Mouse (Mus musculus): ENCODE results near the gene Slc25a15. TPM values are rescaled to one million over a fixed set of nuclear protein-coding genes. Genes with fewer than 3 reads are reported as not detected.

Gene Slc25a15
- polyA plus RNA-seq, 2 experiments: 9.2 to 17.2 TPM

- Histone ChIP-seq H3K9me3 (ENCODE audit: control insufficient read depth, low read length) (no peaks in the 10 kb centered on the region), H3K4me2 (replicated peaks; ENCODE audit: low read depth, low read length, severe bottlenecking) (no peak overlapping the region), H3K36me3 (ENCODE audit: control insufficient read depth, insufficient read depth, low read length) (peaks cover 18% of the 10 kb centered on the region; the same call in 1 of the 2 replicates), H3K27ac (replicated peaks; ENCODE audit: low read depth, low read length) (no peak overlapping the region), H3K9ac (ENCODE audit: low read depth, low read length, severe bottlenecking) (no peak overlapping the region), H3K27me3 (ENCODE audit: control insufficient read depth, insufficient read depth, low read length) (no peaks in the 10 kb centered on the region), H3K4me1 (ENCODE audit: control insufficient read depth, insufficient read depth, low read length) (peaks cover 6% of the 10 kb centered on the region; the same call in 1 of the 2 replicates), H3K4me3 (replicated peaks; ENCODE audit: low read length) (no peak overlapping the region)
- ATAC-seq (ENCODE audit: low FRiP score, low read depth) (no peak), DNase-seq (ENCODE audit: low spot score) (no peak)
- TF ChIP-seq POLR2A (IDR thresholded peaks at IDR 0.05; ENCODE audit: borderline replicate concordance, extremely low read depth, insufficient read depth, insufficient read length): no peak
- WGBS: 82% methylated on average over 4 of the region's 4 CpGs
Measured at GRCm38 (mm10) chr8:22394471-22394870, 3.9 kb downstream of the Slc25a15 start.

DNA sequence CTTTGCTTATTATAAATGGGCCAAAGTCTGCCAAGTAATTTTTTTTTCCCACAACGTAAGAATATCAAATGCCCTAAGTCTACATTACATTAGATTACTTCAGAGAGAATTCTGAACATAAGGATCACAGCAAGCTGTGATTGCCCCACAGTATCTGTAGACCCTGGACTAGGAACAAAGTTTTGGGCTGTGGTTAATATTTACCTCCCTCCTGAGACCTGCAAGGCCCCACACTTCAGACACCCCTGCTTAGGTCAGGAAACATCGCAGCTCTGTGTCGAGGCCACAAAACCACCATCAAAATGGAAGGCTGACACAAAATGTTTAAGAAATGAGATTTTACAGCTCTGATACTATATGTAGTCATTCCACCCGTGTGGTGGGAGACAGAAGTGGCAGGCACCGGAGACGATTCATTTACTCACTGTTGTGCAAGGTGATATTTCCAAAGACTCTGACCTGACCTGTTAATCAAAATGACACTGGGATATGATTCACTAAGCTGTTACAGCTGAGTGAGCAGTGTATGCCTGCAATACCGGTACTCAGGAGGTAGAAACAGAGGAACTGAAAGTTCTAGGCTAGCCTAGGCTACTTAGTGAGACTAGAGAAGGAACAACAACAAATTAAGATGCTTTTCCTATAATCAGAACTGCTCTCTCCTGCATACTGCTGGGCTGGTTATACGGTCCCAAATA, 7.5 kb downstream of the Slc25a15 start:
- TF ChIP-seq POLR2A (IDR thresholded peaks at IDR 0.05; ENCODE audit: borderline replicate concordance, extremely low read depth, insufficient read depth, insufficient read length): no peak
- Histone ChIP-seq H3K4me1 (ENCODE audit: control insufficient read depth, insufficient read depth, low read length) (no peaks in the 10 kb centered on the region), H3K9ac (ENCODE audit: low read depth, low read length, severe bottlenecking) (no peak overlapping the region), H3K4me2 (replicated peaks; ENCODE audit: low read depth, low read length, severe bottlenecking) (no peak overlapping the region), H3K9me3 (ENCODE audit: control insufficient read depth, low read length) (no peaks in the 10 kb centered on the region), H3K27ac (replicated peaks; ENCODE audit: low read depth, low read length) (no peak overlapping the region), H3K27me3 (ENCODE audit: control insufficient read depth, insufficient read depth, low read length) (no peaks in the 10 kb centered on the region), H3K4me3 (replicated peaks; ENCODE audit: low read length) (no peak overlapping the region), H3K36me3 (ENCODE audit: control insufficient read depth, insufficient read depth, low read length) (peaks cover 40% of the 10 kb centered on the region; the same call in 1 of the 2 replicates)
- DNase-seq (ENCODE audit: low spot score): no peak
- WGBS: 89% methylated on average over 8 of the region's 8 CpGs
- ATAC-seq (ENCODE audit: low FRiP score, low read depth): no peak

DNA sequence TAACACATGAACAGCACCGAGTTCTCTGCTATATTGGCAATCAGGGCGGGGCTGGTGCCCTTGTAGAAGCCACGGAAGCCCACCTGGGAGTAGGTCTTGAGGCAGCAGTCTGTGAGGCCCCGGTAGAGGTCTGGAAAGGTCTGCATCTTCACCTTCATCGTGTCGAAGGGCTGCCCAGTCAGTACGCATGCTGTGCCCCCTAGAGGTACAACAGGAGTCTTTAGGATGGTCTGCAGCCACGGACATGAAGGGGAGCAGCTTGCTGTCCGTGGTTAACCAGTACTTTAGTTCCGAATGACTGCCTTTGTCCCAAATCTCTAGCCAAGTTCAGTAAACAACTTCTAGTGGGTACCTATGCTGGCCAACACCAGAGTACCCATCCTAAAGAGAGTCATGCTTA, 8.5 kb downstream of the Slc25a15 start:
- peaks cover 43% of the 10 kb centered on the region; the same call in 1 of the 2 replicates for H3K36me3 ChIP-seq (ENCODE audit: control insufficient read depth, insufficient read depth, low read length)

DNA sequence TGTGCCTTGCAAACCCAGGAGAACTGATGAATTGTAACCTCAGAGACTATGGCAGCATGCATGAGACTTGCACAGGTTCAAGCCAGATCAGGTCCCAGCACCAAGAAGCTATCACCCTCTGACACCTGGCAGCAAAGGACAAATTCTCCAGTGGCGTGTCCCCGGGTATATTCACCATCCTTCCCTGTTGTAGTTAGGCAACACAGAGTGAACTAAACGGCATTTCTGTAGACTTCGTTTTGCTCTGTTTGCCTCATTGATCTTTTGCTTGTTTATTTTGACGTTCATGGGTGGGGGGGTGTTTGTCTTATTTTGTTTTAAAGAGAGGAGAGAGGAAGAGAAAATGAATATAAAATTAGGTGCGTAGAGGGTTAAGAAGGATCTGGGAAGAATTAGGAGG, 13.2 kb downstream of the Slc25a15 start:
- no peak for TF ChIP-seq POLR2A (IDR thresholded peaks at IDR 0.05; ENCODE audit: borderline replicate concordance, extremely low read depth, insufficient read depth, insufficient read length)
- no peak overlapping the region for H3K4me2 ChIP-seq (replicated peaks; ENCODE audit: low read depth, low read length, severe bottlenecking)
- H3K4me1 ChIP-seq (ENCODE audit: control insufficient read depth, insufficient read depth, low read length): no peaks in the 10 kb centered on the region
- no peak for DNase-seq (ENCODE audit: low spot score)
- no peak overlapping the region for H3K4me3 ChIP-seq (replicated peaks; ENCODE audit: low read length)
- no peaks in the 10 kb centered on the region for H3K9me3 ChIP-seq (ENCODE audit: control insufficient read depth, low read length)
- H3K27ac ChIP-seq (replicated peaks; ENCODE audit: low read depth, low read length): no peak overlapping the region
- no peak overlapping the region for H3K9ac ChIP-seq (ENCODE audit: low read depth, low read length, severe bottlenecking)
- no peaks in the 10 kb centered on the region for H3K27me3 ChIP-seq (ENCODE audit: control insufficient read depth, insufficient read depth, low read length)
- WGBS: 89% methylated on average over 6 of the region's 6 CpGs
- no peak for ATAC-seq (ENCODE audit: low FRiP score, low read depth)
- H3K36me3 ChIP-seq (ENCODE audit: control insufficient read depth, insufficient read depth, low read length): peaks cover 66% of the 10 kb centered on the region

More for the DNA sequence above, 8.5 kb downstream of the Slc25a15 start:
- Histone ChIP-seq H3K27ac (replicated peaks; ENCODE audit: low read depth, low read length) (no peak overlapping the region), H3K9me3 (ENCODE audit: control insufficient read depth, low read length) (no peaks in the 10 kb centered on the region), H3K9ac (ENCODE audit: low read depth, low read length, severe bottlenecking) (no peak overlapping the region), H3K4me3 (replicated peaks; ENCODE audit: low read length) (no peak overlapping the region), H3K4me2 (replicated peaks; ENCODE audit: low read depth, low read length, severe bottlenecking) (no peak overlapping the region), H3K27me3 (ENCODE audit: control insufficient read depth, insufficient read depth, low read length) (no peaks in the 10 kb centered on the region), H3K4me1 (ENCODE audit: control insufficient read depth, insufficient read depth, low read length) (no peaks in the 10 kb centered on the region)
- no peak for ATAC-seq (ENCODE audit: low FRiP score, low read depth)
- WGBS: 85% methylated on average over 10 of the region's 10 CpGs
- no peak for DNase-seq (ENCODE audit: low spot score)
- TF ChIP-seq POLR2A (IDR thresholded peaks at IDR 0.05; ENCODE audit: borderline replicate concordance, extremely low read depth, insufficient read depth, insufficient read length): no peak

- ATAC-seq (ENCODE audit: low FRiP score, low read depth): no peak
Measured at GRCm38 (mm10) chr8:22382824-22383595, 15.4 kb downstream of the Slc25a15 start.

More at GRCm38 (mm10) chr8:22382824-22383595, 15.4 kb downstream of the Slc25a15 start:
- H3K27me3 ChIP-seq (ENCODE audit: control insufficient read depth, insufficient read depth, low read length): no peaks in the 10 kb centered on the region
- 86% methylated on average over 19 of the region's 19 CpGs for WGBS
- H3K4me1 ChIP-seq (ENCODE audit: control insufficient read depth, insufficient read depth, low read length): no peaks in the 10 kb centered on the region
- H3K36me3 ChIP-seq (ENCODE audit: control insufficient read depth, insufficient read depth, low read length): peaks cover 52% of the 10 kb centered on the region
- no peak overlapping the region for H3K27ac ChIP-seq (replicated peaks; ENCODE audit: low read depth, low read length)
- DNase-seq (ENCODE audit: low spot score): no peak
- H3K4me2 ChIP-seq (replicated peaks; ENCODE audit: low read depth, low read length, severe bottlenecking): no peak overlapping the region
- H3K9ac ChIP-seq (ENCODE audit: low read depth, low read length, severe bottlenecking): no peak overlapping the region
- H3K9me3 ChIP-seq (ENCODE audit: control insufficient read depth, low read length): no peaks in the 10 kb centered on the region
- H3K4me3 ChIP-seq (replicated peaks; ENCODE audit: low read length): no peak overlapping the region
- no peak for TF ChIP-seq POLR2A (IDR thresholded peaks at IDR 0.05; ENCODE audit: borderline replicate concordance, extremely low read depth, insufficient read depth, insufficient read length)

All from limb, embryonic 14.5 days (tissue).